ENCODE assay signal across 30 mouse cellular contexts in the genomic region with DNA sequence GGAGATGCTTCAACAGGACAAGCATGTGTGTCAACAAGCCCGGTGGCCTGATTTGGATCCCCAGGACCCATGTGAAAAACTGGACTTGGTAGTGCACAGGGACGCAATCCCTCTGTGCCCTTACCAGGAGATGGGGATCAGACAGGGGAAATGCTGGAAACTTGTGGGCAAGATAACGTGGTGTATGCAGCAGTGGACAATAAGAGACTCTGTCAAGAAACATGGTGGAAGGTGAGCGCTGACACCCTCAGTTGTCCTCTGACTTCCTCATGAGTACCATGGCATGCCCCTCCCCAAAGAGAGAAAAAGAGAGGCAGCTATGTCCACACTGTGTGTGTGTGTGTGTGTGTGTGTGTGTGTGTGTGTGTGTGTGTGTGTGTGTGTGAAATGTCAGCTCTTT. TPM values are rescaled to one million over a fixed set of nuclear protein-coding genes. Genes with fewer than 3 reads are reported as not detected.
"Had no signal": no experiment of that assay in that cellular context is flagged by ENCODE, and none has a peak within 500 bp of the region (broad histone marks: within the 10 kb centered on the region; RNA-seq: fewer than 3 reads in every experiment).

No protein-coding gene starts in this region.

- H3K9ac ChIP-seq: heart, embryonic 13.5 days; heart, embryonic 15.5 days; hindbrain, embryonic 14.5 days; intestine, embryonic 15.5 days; limb, embryonic 12.5 days; liver, embryonic 13.5 days had no signal

- H3K4me2 ChIP-seq: heart, embryonic 11.5 days; heart, embryonic 13.5 days; heart, embryonic 15.5 days; hindbrain, embryonic 14.5 days; intestine, embryonic 15.5 days; limb, embryonic 12.5 days; liver, embryonic 11.5 days; liver, embryonic 13.5 days had no signal

- DNase-seq: gastrocnemius, postnatal 14 days; gastrocnemius, postnatal 36 days; heart, adult 18-20 months; heart, postnatal 14 days; heart, postnatal 36 days; kidney, adult 18-20 months; kidney, adult 8-10 months; kidney, postnatal 10 days; kidney, postnatal 25 days; kidney, postnatal 4 days; liver; liver, embryonic 13.5 days had no signal

- H3K27me3 ChIP-seq: heart, embryonic 13.5 days; heart, embryonic 15.5 days; intestine, embryonic 15.5 days; limb, embryonic 12.5 days; liver, embryonic 13.5 days had no signal

- H3K4me3 ChIP-seq: heart, embryonic 13.5 days; heart, embryonic 15.5 days; intestine, embryonic 15.5 days; layer of hippocampus, adult 2 months; left cerebral cortex, adult 2 months; limb, embryonic 10.5 days; limb, embryonic 12.5 days; liver, embryonic 13.5 days had no signal

- H3K27ac ChIP-seq: heart, embryonic 13.5 days; heart, embryonic 15.5 days; hindbrain, embryonic 14.5 days; intestine, embryonic 15.5 days; layer of hippocampus, adult 2 months; left cerebral cortex, adult 2 months; limb, embryonic 10.5 days; limb, embryonic 12.5 days; liver, embryonic 13.5 days had no signal

- H3K9me3 ChIP-seq: heart, embryonic 13.5 days; heart, embryonic 15.5 days; intestine, embryonic 15.5 days; limb, embryonic 10.5 days; limb, embryonic 12.5 days; liver, embryonic 13.5 days had no signal

- H3K36me3 ChIP-seq: heart, embryonic 13.5 days; heart, embryonic 15.5 days; intestine, embryonic 15.5 days; limb, embryonic 10.5 days; limb, embryonic 12.5 days; liver, embryonic 13.5 days had no signal

- ATAC-seq: hindbrain, embryonic 16.5 days; inflammation-experienced regulatory T-cells, adult 6 months; intestine, embryonic 15.5 days; intestine, postnatal 0 days had no signal

RNA-seq across cellular contexts. Expression of a gene that starts 14.4 kb away (rescaled TPM):
- total RNA-seq: gastrocnemius, adult 18-20 months; gastrocnemius, adult 8-10 months; gastrocnemius, postnatal 14 days; gastrocnemius, postnatal 36 days; heart, adult 18-20 months; heart, postnatal 14 days; heart, postnatal 36 days; hematopoietic stem cell, adult 5-6 weeks had no signal
- polyA plus RNA-seq: heart, embryonic 15.5 days; heart, postnatal 0 days; inflammation-experienced regulatory T-cells, adult 6 months; intestine, embryonic 15.5 days; intestine, postnatal 0 days; kidney, embryonic 14.5 days; limb, embryonic 10.5 days; limb, embryonic 12.5 days; liver, embryonic 11.5 days; liver, embryonic 13.5 days had no signal
